Mouse (Mus musculus) erythroblast, embryonic 14.5 days (primary cell): Measurements from ENCODE around the gene Tmem40.

ENCODE experiments used
- GATA1 ChIP-seq: IDR thresholded peaks from 2 replicates; pipeline ENCODE4 v1.6.1; 2012; ENCODE audit warnings: low read length, inconsistent platforms, mixed read lengths
- TAL1 ChIP-seq: IDR thresholded peaks from 3 replicates; pipeline ENCODE4 v1.6.1; 2012; ENCODE audit warnings: low read length, inconsistent platforms, mixed read lengths

- TF ChIP-seq TAL1 (no peak), GATA1 (no peak)
Measured at GRCm38 (mm10) chr6:115746326-115746725, 15.9 kb downstream of the Tmem40 start.
